Mouse (Mus musculus) leukemia stem cell, adult 10-12 weeks (primary cell): ENCODE measurements around the gene Parn. TPM values are rescaled to one million over a fixed set of nuclear protein-coding genes. Genes with fewer than 3 reads are reported as not detected.

Experiments used
- polyA plus RNA-seq: library from polyadenylated mRNA; stranded (reverse); fragments of >175 nt; gene quantifications from 2 replicates; pipeline ENCODE4 v1.2.3, GENCODE M21; 2012; ENCODE audit warnings: low replicate concordance

The Parn gene
- 18.0 and 39.6 TPM in 2 replicates for polyA plus RNA-seq

DNA sequence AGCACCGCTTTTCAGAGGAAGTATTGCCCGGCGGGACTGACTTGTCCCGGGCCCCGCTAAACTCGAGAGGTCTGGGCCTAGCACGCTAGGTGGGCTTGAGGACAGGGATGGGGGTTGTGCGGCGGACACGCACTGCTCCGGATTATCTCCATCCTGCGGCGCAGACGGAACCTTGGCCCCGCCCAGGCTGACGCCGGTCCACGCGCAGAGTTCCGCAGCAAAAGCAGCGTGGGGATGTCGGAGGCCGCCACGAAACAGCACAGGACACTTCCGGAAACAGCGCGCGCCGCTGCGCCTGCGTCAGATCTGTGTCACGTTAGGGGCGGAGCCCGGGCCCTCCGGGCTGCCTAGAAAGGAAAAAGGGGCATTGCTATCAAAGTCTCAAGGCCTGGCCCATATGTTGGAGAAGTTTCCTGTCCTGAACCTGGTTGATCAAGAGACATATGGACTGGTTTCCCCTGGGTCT, at the start of gene Parn:
TSS of gene Parn (minus strand) at position 293 of the 466 bp plus-strand sequence.

GRCm38 (mm10) chr16:13671685-13672385, 3.9 kb upstream of the Parn start, which contains the start of the genes Bfar and 3110001I22Rik:
Gene Bfar (plus strand): TSS chr16:13671858.
Gene 3110001I22Rik (plus strand): TSS chr16:13671929.

Other genes starting within 250 kb of the Parn start
- 2.1 and 5.6 TPM in 2 replicates for gene Bfar, start 3.7 kb upstream of the Parn start, polyA plus RNA-seq
- gene 3110001I22Rik, start 3.8 kb upstream of the Parn start, polyA plus RNA-seq = 0.38 TPM in 1 of 2 replicates, not detected in the other
- gene Pla2g10, start 62.8 kb upstream of the Parn start, polyA plus RNA-seq = not detected in 2 replicates
- 6.6 and 39.2 TPM in 2 replicates for gene Rrn3, start 112.5 kb upstream of the Parn start, polyA plus RNA-seq
- gene Ntan1, start 150.7 kb upstream of the Parn start, polyA plus RNA-seq = 7.9 and 12.3 TPM in 2 replicates
- 9.2 and 16.2 TPM in 2 replicates for gene Pdxdc1, start 235.0 kb upstream of the Parn start, polyA plus RNA-seq
- not detected in 2 replicates for gene Mpv17l, start 235.0 kb upstream of the Parn start, polyA plus RNA-seq